Mouse (Mus musculus) gastrocnemius, adult 8-10 months (tissue): Measurements from ENCODE around the gene Mdc1. TPM values are rescaled to one million over a fixed set of nuclear protein-coding genes. Genes with fewer than 3 reads are reported as not detected.

ENCODE experiments used
- DNase-seq, 2 experiments: peaks; one replicate each; pipeline ENCODE4 v3.0.0; 2022; ENCODE audit warnings: low spot score in 2 of 2
- microRNA-seq: library from miRNA; unstranded; fragments of <30 nt; microRNA quantifications from one replicate; pipeline ENCODE4 v1.2.0, GENCODE M21; 2022
- total RNA-seq, 4 experiments: library from RNA; stranded (reverse); gene quantifications; 2 replicates each; pipeline ENCODE4 v1.2.4; 2022

Mdc1 gene
- total RNA-seq, 4 experiments from 2014 or later = 3.2 to 5.0 (median 4.0) TPM

- DNase-seq = peak; percentile 84 to 91
These were observed 38.1 kb downstream of the Mdc1 start, which contains the start of gene Dhx16 for GRCm38 (mm10) chr17:35879245-35880057. Gene Dhx16 (plus strand): TSS chr17:35879819.

DNA sequence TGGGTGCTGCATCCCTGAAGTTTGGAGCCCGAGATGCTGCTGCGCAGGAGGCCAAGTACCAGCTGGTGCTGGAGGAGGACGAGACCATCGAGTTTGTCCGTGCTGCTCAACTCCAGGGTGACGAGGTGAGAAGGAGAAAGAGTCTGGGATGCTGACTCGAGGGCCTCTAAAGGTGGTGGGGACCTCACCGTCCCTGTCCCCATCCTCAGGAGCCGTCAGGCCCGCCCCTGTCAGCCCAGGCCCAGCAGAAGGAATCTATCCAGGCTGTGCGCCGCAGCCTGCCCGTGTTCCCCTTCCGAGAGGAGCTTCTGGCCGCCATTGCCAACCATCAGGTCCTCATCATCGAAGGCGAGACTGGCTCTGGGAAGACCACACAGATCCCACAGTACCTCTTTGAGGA is 41.6 kb downstream of the Mdc1 start:
- no peak for DNase-seq

GRCm38 (mm10) chr17:35883777-35884176 is 42.5 kb downstream of the Mdc1 start:
- DNase-seq = no peak

GRCm38 (mm10) chr17:35887725-35888124 is 46.4 kb downstream of the Mdc1 start:
- DNase-seq = no peak

- DNase-seq = peak; percentile 85 to 92
These were observed 55.7 kb downstream of the Mdc1 start, which contains the start of gene 2310061I04Rik for GRCm38 (mm10) chr17:35896781-35897643. Gene 2310061I04Rik (minus strand): TSS chr17:35897431.

DNA sequence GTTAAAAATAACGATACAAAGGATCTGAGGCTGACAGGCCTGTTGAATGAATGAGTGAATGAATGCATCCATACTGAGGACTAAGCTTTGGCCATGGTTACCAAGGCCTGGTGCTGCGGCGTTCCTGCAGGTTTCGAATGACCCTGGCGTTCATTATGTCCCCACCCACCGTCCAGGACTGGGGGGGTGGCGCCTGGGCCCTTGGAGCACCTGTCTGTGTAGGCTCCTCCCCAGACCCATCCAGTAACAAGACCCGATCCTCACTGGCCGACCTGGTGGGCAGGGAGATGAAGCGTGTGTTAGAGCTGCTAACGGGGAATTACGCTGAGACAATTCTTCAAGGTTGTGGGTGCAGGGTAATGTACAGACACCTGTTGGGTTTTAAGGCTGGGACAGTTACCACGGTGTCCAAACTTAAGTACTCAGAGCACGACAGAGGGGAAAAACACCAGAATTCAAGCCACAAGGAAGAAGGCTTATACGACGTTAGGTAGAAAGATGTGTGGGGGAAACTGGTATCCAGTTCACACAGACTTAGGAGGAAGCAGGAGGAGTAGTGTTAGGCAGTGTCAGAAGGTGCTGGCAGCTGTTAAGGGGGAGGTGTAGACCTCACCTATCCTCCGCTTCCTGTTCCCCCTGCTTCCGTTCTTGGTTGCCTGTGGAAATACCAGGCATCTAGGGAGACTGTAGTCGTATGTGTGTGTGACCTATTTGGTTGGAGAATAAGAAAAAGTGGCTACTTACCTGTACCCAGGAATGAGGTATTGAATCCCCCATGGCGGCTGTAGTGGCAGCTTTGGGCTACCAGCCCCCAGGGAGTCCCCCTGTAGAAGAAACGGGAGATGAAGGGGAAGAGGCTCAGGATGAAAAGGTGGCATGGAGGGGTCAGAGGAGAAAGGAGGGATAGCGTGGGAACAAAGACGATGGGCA is 56.6 kb downstream of the Mdc1 start:
- peak in 1 of 2 experiments; percentile 30 for DNase-seq

DNA sequence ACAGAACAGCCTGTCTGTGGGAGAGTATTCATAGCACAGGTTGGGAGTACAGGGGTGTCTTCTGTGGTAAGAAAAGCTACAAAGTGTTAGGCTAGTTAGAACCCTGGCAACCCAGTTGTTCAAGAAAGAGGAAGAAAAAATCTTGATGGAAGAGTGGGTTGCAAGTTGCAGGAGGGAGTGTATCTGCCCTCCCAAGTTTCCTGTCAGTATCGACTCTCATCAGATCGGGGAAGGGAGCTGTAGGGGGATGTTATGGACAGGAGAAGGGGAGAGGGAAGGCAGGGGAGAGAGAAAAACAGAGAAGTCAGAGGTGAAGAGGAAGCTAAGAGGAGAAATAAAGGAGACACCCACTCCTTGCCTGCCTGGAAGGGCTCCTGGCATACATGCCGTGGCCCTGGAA is 59.3 kb downstream of the Mdc1 start:
- DNase-seq = no peak

GRCm38 (mm10) chr17:35903343-35903991 is 62.2 kb downstream of the Mdc1 start:
- DNase-seq = no peak

DNA sequence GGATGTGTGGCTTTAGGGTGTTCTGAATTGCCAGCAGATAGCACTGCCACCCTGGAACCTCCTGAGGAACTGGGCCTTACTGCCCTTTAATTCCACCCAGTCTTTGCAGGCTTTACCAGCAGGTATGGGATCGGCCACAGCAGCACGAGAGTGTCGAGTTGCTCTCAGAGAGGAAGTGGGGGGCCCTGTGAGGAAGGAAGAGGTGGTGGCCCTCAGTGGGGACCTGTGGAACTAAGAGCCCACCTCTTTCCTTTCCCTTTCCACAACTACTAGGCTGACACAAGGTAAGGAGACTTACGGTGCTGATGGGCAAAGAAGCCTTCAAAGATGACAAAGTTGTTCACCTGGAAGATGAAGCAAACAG is 62.7 kb downstream of the Mdc1 start:
- no peak for DNase-seq

DNA sequence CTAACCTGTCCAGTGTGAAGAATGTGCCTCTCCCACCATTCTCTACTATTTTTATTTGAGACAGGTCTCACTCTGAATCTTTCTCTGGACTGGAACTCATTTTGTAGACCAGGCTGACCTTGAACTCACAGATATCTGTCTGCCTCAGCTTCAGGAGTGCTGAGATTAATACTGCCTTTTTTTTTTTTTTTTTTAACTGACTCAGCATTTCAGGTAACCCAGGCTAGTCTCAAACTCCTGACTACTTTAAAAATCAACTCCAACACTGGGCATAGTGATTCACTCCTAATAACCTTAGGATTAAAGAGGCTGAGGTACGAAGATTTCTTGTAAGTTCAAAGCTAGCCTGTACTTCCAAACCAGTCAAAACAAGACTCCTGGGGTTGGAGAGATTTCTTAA is 64.3 kb downstream of the Mdc1 start:
- DNase-seq = no peak

- DNase-seq = no peak
These were observed 66.3 kb downstream of the Mdc1 start for GRCm38 (mm10) chr17:35907609-35908008.

Small RNAs within 50 kb of the gene (microRNA-seq; reads per million reads assigned to microRNA genes)
- gene Gm28033 = not detected

Other genes starting within 250 kb of the Mdc1 start
- not detected for gene Sfta2, start 240.0 kb upstream of the Mdc1 start, total RNA-seq
- gene Gm9573, start 214.9 kb upstream of the Mdc1 start, total RNA-seq = not detected
- not detected for gene Mucl3, start 197.8 kb upstream of the Mdc1 start, total RNA-seq
- gene Vars2, start 173.9 kb upstream of the Mdc1 start, total RNA-seq = 10 to 100 TPM in 2 of 4 experiments, 1 to 10 TPM in 2; 9.0 to 15.4 (median 10.3) TPM
- gene Gtf2h4, start 167.8 kb upstream of the Mdc1 start, total RNA-seq = 10 to 100 TPM; 16.0 to 21.6 (median 17.9) TPM
- gene Ddr1, start 136.9 kb upstream of the Mdc1 start, total RNA-seq = 10 to 100 TPM; 13.7 to 20.0 (median 15.9) TPM
- 1 to 10 TPM; 5.6 to 7.8 (median 6.6) TPM for gene Ier3, start 19.8 kb upstream of the Mdc1 start, total RNA-seq
- gene Flot1, start 18.3 kb upstream of the Mdc1 start, total RNA-seq = 10 to 100 TPM; 52.6 to 67.2 (median 55.9) TPM
- gene Tubb5, start 3.2 kb upstream of the Mdc1 start, total RNA-seq = 10 to 100 TPM; 26.7 to 34.5 (median 28.3) TPM
- gene Nrm, start 19.8 kb downstream of the Mdc1 start, total RNA-seq = 1 to 10 TPM in 2 of 4 experiments, under 1 TPM in 2; 0.52 to 2.6 (median 1.4) TPM
- 1 to 10 TPM; 2.4 to 4.7 (median 3.3) TPM for gene Ppp1r18, start 24.1 kb downstream of the Mdc1 start, total RNA-seq
- 10 to 100 TPM; 13.5 to 16.8 (median 16.0) TPM for gene Dhx16, start 38.3 kb downstream of the Mdc1 start, total RNA-seq
- gene 2310061I04Rik, start 55.9 kb downstream of the Mdc1 start, total RNA-seq = 10 to 100 TPM; 52.7 to 68.7 (median 62.6) TPM
- gene Atat1, start 68.6 kb downstream of the Mdc1 start, total RNA-seq = 1 to 10 TPM; 2.9 to 4.4 (median 3.6) TPM
- gene Mrps18b, start 74.9 kb downstream of the Mdc1 start, total RNA-seq = 10 to 100 TPM; 57.4 to 60.4 (median 58.1) TPM
- gene Ppp1r10, start 74.9 kb downstream of the Mdc1 start, total RNA-seq = 10 to 100 TPM; 13.0 to 30.1 (median 14.3) TPM
- 10 to 100 TPM; 74.2 to 79.3 (median 78.7) TPM for gene Abcf1, start 128.2 kb downstream of the Mdc1 start, total RNA-seq
- gene Gnl1, start 138.3 kb downstream of the Mdc1 start, total RNA-seq = 10 to 100 TPM; 24.1 to 31.8 (median 29.1) TPM
- 1 to 10 TPM; 1.5 to 2.5 (median 1.9) TPM for gene Prr3, start 138.7 kb downstream of the Mdc1 start, total RNA-seq
- gene H2-T24, start 179.0 kb downstream of the Mdc1 start, total RNA-seq = 1 to 10 TPM in 1 of 4 experiments, under 1 TPM in 3; 0.82 to 1.6 (median 0.93) TPM
- gene H2-T23, start 191.3 kb downstream of the Mdc1 start, total RNA-seq = 1 to 10 TPM; 5.6 to 9.3 (median 7.1) TPM
- gene H2-T22, start 201.2 kb downstream of the Mdc1 start, total RNA-seq = 10 to 100 TPM; 11.7 to 14.0 (median 13.0) TPM
- not detected for gene Gm6034, start 201.4 kb downstream of the Mdc1 start, total RNA-seq
- 1 to 10 TPM; 1.8 to 2.7 (median 2.2) TPM for gene Gm11127, start 216.9 kb downstream of the Mdc1 start, total RNA-seq